In the genomic region with DNA sequence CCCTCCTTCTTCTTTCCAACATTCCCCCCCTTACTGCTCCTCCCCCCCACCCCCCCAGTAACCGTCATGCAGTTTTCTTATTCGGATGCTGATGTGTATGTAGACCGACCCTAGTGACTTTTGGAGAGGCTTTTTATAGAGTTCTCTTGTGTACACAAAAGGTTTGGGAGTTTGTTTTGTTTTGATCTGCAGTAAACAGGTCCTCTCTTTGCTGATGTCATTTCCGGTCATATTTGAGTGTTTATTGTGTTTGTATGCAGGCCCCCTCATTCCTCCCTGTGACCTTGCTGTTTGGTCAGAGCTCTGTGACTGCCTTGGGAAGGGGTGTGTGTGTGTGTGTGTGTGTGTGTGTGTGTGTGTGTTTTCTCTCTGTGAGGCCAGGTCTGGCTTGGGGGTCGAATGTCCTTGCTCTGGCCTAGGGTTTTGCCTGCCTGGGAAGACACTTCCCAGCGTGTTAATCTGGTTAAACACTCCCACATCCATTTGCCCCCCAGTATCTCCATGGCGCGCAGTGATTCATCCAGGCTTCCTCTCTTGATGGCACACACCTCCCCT, we compare ENCODE assay signal across 9 mouse cellular contexts.
DNase-seq lines count a peak whose midpoint lies in the region; ATAC-seq lines count a peak whose summit lies in the region.
"Had no signal": no experiment of that assay in that cellular context is flagged by ENCODE, and none has a peak within 500 bp of the region (broad histone marks: within the 10 kb centered on the region; RNA-seq: fewer than 3 reads in every experiment).

No protein-coding gene starts in this region.

- no peak for DNase-seq in kidney, adult 8-10 months
- peak; percentile 29 to 64 for DNase-seq in kidney, postnatal 25 days
- DNase-seq in urinary bladder, postnatal 14 days (ENCODE audit: low spot score) = no peak
- DNase-seq in thymus, postnatal 0 days (ENCODE audit: low spot score) = no peak
- DNase-seq in urinary bladder, postnatal 10 days (ENCODE audit: low spot score) = no peak
- DNase-seq: cerebellum, adult 11 months had no signal

- no peaks in the 10 kb centered on the region for H3K27me3 ChIP-seq in kidney, embryonic 14.5 days (ENCODE audit: control insufficient read depth, insufficient read depth, low read length)
- H3K27me3 ChIP-seq in forebrain, embryonic 12.5 days = peaks cover 25% of the 10 kb centered on the region
- H3K27me3 ChIP-seq in neural tube, embryonic 12.5 days (replicated peaks) = no peaks in the 10 kb centered on the region

- no peak overlapping the region for H3K4me2 ChIP-seq in kidney, embryonic 14.5 days (replicated peaks; ENCODE audit: low read depth, low read length)
- H3K4me2 ChIP-seq in forebrain, embryonic 12.5 days = peak overlapping the region; percentile 75
- H3K4me2 ChIP-seq in neural tube, embryonic 12.5 days (replicated peaks) = peak overlapping the region; percentile 98

- peak overlapping the region; percentile 6; the same call in 1 of the 2 replicates for H3K27ac ChIP-seq in kidney, embryonic 14.5 days (ENCODE audit: low read depth, low read length)
- H3K27ac ChIP-seq in forebrain, embryonic 12.5 days = peak overlapping the region; percentile 57
- peak overlapping the region; percentile 46; the same call in 1 of the 2 replicates for H3K27ac ChIP-seq in neural tube, embryonic 12.5 days

- H3K9ac ChIP-seq in kidney, embryonic 14.5 days (ENCODE audit: low read depth, low read length) = no peak overlapping the region
- H3K9ac ChIP-seq in forebrain, embryonic 12.5 days = peak overlapping the region; percentile 33; the same call in 1 of the 2 replicates
- H3K9ac ChIP-seq in neural tube, embryonic 12.5 days = peak overlapping the region; percentile 57

- ATAC-seq in kidney, embryonic 14.5 days (ENCODE audit: low FRiP score, low TSS enrichment) = no peak
- no peak for ATAC-seq in forebrain, embryonic 12.5 days (ENCODE audit: low FRiP score)
- ATAC-seq in neural tube, embryonic 12.5 days (ENCODE audit: low FRiP score, low read depth) = no peak

- no peaks in the 10 kb centered on the region for H3K9me3 ChIP-seq in kidney, embryonic 14.5 days (ENCODE audit: control insufficient read depth, low read length)
- H3K9me3 ChIP-seq in forebrain, embryonic 12.5 days = no peaks in the 10 kb centered on the region
- H3K9me3 ChIP-seq in neural tube, embryonic 12.5 days = no peaks in the 10 kb centered on the region

- peaks cover 74% of the 10 kb centered on the region for H3K4me1 ChIP-seq in kidney, embryonic 14.5 days (ENCODE audit: control insufficient read depth, insufficient read depth, low read length)
- H3K4me1 ChIP-seq in forebrain, embryonic 12.5 days = peaks cover 83% of the 10 kb centered on the region
- H3K4me1 ChIP-seq in neural tube, embryonic 12.5 days = peaks cover 76% of the 10 kb centered on the region

- no peaks in the 10 kb centered on the region for H3K36me3 ChIP-seq in kidney, embryonic 14.5 days (ENCODE audit: control insufficient read depth, insufficient read depth, low read length)
- no peaks in the 10 kb centered on the region for H3K36me3 ChIP-seq in forebrain, embryonic 12.5 days (replicated peaks)
- H3K36me3 ChIP-seq in neural tube, embryonic 12.5 days = no peaks in the 10 kb centered on the region

- no peak overlapping the region for H3K4me3 ChIP-seq in kidney, embryonic 14.5 days (ENCODE audit: low read length)
- H3K4me3 ChIP-seq in forebrain, embryonic 12.5 days (replicated peaks) = no peak overlapping the region
- H3K4me3 ChIP-seq in neural tube, embryonic 12.5 days = no peak overlapping the region

- WGBS in kidney, embryonic 14.5 days = 21% methylated on average over 8 of the region's 8 CpGs
- WGBS in forebrain, embryonic 12.5 days = 17% methylated on average over 8 of the region's 8 CpGs
- WGBS in neural tube, embryonic 12.5 days = 10% methylated on average over 8 of the region's 8 CpGs

Comparison
In these comparisons a context has a peak if more than half of its experiments do, and no peak if none do; other contexts are left out.
1. DNase-seq: peak in kidney, postnatal 25 days (2 of 2); none in kidney, adult 8-10 months (0 of 2), urinary bladder, postnatal 14 days (single experiment), thymus, postnatal 0 days (single experiment) and urinary bladder, postnatal 10 days (single experiment).
2. H3K27ac ChIP-seq: peak in every context shown above with its lines; median percentile 57 in forebrain, embryonic 12.5 days; 46 in neural tube, embryonic 12.5 days; 6 in kidney, embryonic 14.5 days.